Mouse (Mus musculus): ENCODE results near the gene Pygm.

- no peak for TF ChIP-seq TAL1 (IDR thresholded peaks at IDR 0.05; ENCODE audit: low read length)
- no peak for TF ChIP-seq GATA1 (IDR thresholded peaks at IDR 0.05; ENCODE audit: low read length)
Observed at GRCm38 (mm10) chr19:6374571-6374970, 9.6 kb upstream of the Pygm start.
